Mouse (Mus musculus) small intestine, adult 2 months (tissue): Measurements from ENCODE around the gene Csdc2.

Source experiments
- CTCF ChIP-seq: fragments of 200-500 bp; IDR thresholded peaks from 2 replicates; pipeline ENCODE4 v1.5.1; 2012; ENCODE audit warnings: low read depth, mild to moderate bottlenecking, control low read depth, inconsistent platforms, low read length, moderate library complexity, mixed read lengths; ENCODE audit not compliant: insufficient replicate concordance, insufficient read length; ENCODE audit errors: extremely low read depth
- POLR2A ChIP-seq: fragments of 200-500 bp; IDR thresholded peaks from 2 replicates; pipeline ENCODE4 v1.6.1; 2012; ENCODE audit warnings: low read depth, mild to moderate bottlenecking, control low read depth, inconsistent platforms, low read length, moderate library complexity

DNA sequence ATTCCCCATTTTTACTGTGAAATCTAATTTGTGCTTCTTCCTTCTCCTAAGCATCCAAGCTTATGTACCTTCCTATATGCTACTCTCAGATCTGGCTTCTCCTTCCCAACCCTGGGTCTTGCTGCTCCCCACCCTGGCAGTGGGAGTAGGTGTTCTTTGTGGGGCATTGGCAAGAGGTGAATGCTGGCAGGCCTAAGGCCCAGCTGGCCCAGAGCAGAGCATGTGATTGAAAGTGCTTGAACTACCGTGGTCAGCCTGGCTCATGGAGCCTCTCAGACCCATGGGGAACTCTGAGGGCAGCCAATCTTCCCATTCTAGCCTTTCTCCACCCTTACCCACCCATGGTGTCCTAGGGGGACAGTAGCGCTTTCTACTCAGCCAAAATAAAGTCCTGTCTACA, 40.2 kb upstream of the Csdc2 start:
- TF ChIP-seq CTCF (no peak), POLR2A (no peak)
